Mouse (Mus musculus): ENCODE results near the gene Ubr3. TPM values are rescaled to one million over a fixed set of nuclear protein-coding genes. Genes with fewer than 3 reads are reported as not detected.

Ubr3 gene
- total RNA-seq, 2 experiments from 2014 or later, result 118 to 130 TPM

DNA sequence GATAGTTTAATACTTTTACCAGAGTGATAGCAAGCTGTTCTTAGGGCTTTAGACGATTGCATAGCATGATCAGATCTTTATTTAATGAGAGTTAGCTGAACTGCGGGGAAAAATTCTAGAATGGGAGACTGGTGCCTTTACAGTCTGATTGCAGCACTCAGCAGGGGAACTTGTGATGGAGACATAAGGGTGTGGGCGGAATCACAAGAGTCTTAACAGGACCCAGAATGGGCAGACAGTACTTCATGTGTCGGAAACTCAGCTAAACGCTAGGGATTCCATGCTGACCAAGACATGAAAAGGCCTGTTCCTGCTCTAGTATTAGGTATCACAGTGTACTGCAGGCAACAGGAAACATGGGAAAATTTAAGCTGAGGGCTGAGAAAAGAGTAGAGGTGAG is 128.7 kb downstream of the Ubr3 start:
- peak in 1 of 2 experiments; percentile 24 for DNase-seq (ENCODE audit: low spot score in 2 of 2)

DNA sequence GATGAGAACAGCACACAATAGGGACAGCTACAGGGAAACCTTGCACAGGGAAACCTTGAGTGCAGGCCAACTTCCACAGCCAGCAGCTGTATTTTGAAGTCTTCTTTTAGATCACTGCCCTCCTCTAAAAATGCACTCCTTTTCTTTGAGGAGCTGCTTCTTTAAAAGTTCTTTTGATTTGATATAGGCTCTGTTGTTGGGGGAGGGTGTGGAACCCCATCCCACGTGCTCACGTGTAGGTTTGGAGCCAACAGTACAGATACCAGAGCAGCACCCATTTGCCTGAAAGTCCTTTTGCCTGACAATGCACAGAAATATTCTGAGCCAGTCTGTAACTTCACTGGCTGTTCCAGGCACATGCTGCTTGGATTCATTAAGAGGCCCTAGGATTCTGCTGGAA is 134.4 kb downstream of the Ubr3 start:
- no peak for DNase-seq (ENCODE audit: low spot score in 2 of 2)

DNA sequence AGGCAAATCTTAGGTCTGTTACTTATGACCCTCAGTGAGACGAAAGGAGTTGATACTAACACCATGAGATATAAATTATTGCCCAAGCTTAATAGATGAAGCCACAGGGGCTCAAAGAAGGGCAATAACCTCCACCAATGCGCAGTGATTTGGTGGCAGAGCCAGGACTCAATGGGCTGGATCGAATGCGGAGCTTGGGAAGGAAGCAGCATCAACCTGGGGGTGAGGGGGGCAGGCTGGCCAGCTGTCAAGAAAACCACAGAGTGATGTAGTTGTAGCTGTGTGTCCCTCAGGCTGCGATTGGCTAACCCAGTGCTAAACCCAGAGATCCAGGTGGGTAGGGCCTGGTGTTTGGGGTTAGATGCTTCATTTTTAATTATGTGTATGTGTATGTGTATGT is 137.8 kb downstream of the Ubr3 start:
- DNase-seq (ENCODE audit: low spot score in 2 of 2), result no peak

DNA sequence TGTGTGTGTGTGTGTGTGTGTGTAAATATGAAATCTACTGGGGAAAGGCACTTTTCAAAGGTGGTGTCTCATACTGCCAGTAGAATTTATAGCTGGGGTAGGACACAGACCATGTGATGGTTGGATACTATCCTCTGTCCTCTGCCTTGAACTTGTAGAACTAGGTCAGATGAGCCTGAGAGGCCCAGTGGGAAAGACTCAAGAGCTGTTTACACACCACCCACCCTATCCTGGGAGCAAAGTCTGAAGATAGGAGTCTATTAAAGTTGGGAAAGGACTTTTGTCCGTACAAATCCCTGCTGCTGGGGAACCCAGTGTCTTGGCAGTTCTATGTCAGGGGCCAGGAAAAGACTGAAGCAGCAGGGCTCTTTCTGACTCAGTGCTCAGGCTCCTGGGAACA is 138.3 kb downstream of the Ubr3 start:
- DNase-seq (ENCODE audit: low spot score in 2 of 2), result no peak

DNA sequence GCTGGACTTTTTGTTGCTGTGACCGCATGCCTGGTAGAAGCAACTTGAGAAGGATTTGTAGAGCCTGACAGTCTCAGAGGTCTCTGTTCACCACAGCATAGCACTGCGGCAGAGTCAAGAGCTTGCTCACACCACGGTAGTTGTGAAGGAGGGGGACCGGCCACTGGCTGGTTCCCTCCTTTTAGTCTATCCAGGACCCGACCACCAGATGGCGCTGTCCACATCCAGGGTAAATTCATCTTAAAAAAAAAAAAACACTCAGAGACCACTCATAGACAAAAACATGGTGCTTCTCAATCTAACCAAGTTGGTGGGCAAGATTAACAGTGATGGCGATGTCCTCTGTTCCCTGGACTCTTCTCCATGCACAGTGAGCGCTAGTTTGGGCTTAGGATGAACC is 140.2 kb downstream of the Ubr3 start:
- DNase-seq (ENCODE audit: low spot score in 2 of 2), result peak in 1 of 2 experiments; percentile 24

DNA sequence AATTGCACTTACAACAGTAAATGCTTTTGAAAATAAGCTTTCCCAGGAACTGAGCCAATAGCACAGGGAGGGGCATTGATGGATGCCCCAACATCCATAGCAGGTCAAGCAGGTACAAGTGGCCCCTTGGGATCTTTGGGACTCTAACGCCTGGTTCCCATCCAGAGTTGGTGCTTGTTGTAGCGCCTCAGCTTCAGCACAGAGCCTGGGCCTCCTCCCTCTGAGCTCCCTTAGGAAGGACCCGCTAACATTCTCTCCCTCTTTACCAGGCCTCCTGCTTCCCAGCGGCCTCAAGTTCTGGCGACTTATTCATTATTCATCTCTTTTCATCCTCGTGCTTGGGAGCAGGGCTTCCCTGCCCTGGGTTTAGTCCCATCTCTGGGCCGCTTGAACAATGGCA is 141.7 kb downstream of the Ubr3 start, which contains the start of gene Myo3b:
TSS of gene Myo3b (plus strand) at position 375 of the 400 bp plus-strand sequence.
- DNase-seq (ENCODE audit: low spot score in 2 of 2), result no peak

DNA sequence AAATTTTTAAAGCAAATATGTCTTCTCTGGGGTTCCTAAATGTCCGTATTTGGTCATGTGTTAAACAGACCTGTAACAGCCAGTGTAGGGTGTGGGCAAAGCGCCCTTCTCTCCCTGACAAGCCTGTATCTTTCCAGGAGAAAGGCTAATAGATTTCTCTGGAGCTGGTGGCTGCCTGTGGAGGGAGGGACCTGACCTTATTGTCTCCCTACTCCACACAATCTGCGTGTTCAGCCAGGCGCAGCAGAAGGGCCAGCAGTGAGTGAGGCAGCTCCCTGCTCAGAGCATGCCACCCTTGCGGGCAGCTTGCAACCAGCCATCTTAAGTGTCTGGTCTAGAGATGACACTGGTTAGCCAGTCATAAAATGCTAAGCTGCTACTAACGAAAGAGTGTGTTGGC is 147.4 kb downstream of the Ubr3 start:
- no peak for DNase-seq (ENCODE audit: low spot score in 2 of 2)

DNA sequence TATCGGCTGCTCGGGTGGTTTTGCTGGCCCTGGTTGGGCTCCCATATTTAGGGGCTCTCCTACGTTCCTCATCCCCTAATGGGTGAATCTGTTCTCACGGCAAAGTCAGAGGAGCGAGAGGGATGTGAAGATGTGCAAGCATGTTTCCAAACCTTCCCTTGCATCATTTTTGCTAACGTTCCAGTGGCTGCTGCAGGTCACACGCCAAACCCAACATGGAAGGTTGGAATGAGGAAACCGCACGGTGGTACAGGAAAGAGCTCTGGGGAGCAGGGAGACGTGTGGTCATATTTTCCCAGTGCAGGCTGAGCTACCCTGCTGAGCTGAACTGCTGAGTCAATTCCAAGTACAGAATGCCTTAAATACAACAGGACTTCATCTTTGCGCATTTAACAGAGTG is 150.8 kb downstream of the Ubr3 start:
- no peak for DNase-seq (ENCODE audit: low spot score in 2 of 2)

DNA sequence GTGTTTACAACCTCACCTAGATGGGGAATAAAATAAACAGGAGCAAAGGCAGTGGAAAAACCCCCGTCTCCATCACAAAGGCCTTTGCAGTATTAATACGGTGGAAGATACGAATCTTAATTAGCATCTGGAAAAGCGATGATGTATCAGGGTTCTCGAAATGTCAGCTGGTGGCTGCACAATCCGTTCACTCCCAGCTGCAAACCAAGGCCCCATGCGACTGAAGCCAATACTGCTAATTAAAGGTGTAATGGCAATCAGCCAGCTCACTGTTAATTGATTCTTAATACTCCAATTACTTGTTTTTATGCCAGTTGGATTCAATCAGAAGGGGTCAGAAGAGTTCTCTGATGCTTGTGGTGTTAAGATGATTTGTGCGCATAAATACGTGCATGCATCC is 156.8 kb downstream of the Ubr3 start:
- no peak for DNase-seq (ENCODE audit: low spot score in 2 of 2)

DNA sequence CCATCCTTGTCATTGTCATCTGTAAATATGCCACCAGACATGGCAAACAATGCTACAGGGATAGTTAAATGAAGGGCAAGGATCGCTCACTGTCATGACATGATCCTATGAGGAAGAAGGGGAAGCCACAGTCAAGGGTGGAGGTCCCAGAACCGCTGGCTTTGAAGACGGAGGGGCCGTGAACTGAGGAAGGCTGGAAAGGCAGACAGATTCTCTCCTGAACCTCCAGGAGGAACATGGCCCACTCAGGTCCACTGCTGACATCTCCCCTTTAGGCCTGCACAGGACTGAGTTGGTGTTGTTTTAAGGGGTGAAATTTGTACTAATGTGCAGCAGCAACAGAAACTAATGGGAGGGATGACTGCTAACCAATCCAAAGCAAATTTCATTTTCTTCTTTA is 161.2 kb downstream of the Ubr3 start:
- DNase-seq (ENCODE audit: low spot score in 2 of 2), result no peak

DNA sequence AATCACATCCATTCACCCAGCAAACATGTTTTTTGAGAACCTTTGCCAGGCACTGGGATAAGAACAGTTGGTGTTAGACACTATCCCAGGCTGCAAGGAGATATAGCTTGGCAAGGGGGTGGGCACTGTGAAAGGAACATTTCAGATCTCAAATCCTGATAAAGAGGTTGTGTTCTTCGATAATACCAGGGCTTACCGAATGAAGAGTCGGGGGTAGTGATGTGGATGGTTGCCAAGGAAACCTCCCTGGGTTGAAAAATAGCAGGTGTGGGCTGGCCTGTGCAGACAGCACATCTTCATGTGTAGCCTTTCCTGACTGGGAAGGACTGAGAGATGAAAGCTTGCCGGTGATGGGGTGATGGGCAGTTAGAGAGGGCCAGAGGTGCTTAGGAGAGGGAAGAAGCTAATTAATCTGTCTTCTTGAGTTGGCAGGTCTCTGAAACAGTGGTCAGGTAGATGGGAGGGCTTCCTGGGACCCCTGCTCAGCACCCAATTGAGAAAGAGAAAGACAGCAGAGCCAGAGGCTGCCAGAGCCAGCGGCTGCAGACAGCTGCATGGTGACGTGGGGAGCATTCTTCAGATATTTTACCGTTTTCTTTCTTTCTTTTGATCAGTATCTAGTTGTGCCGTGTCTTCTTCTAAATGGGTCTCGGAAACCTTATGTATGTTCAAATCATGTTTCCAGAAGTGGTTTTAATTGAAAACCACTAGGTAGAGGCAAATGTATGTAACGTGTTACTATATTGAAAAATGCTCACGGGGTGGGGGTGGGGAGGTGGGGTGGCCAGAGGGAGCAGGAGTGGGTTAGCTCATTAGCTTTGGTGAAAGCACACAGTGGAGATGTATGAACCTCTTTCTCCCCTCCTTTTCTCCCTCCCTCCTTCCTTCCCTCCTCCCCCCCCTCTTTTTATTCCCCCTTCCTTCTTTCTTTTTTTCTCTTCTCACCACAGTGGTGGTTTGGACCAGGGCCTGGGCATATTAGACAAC is 163.6 kb downstream of the Ubr3 start:
- DNase-seq (ENCODE audit: low spot score in 2 of 2), result peak in 1 of 2 experiments; percentile 20

DNA sequence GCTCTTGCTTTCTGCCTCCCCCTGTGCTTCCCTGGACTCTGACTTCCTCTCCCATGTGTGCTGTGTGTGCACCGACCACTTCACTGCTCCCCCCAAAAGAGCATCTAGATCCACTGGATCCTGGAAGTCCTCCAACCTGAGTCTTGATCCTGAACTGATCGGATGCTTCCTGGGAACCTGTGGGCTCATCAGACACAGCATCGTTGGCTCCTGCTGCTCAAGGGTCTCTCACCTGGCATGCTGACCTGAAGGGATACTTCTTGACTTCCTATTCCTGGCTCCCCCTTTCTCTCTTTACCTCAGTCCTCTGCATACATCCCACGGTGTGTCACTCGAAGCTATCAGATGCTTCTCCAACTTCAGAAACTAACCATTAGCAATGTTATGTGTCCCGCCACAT is 168.1 kb downstream of the Ubr3 start:
- no peak for DNase-seq (ENCODE audit: low spot score in 2 of 2)

DNA sequence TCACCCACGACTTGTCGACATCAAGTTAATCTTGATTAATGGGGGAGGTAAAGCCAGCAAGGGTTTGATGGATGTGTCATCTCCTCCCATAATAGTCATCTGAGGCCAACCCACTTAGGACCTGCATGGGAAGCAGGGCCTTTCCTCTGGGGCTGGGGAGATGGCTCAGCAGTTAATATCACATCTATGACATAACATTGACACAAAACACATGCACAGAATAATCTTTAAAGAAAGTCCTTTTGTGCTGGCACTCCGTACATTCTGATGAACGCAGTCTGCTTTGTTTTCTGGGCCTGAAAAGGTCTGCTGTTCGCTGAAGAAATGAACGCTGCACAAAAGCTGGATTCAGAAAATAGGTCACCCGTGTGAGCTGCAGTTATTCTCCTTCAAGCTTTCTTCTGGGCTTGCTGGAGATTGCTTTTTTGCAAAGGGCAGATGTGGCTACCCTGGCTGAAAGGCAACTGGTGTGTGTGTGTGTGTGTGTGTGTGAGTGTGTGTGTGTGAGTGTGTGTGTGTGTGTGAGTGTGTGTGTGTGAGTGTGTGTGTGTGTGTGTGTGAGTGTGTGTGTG is 168.8 kb downstream of the Ubr3 start:
- DNase-seq (ENCODE audit: low spot score in 2 of 2), result no peak

DNA sequence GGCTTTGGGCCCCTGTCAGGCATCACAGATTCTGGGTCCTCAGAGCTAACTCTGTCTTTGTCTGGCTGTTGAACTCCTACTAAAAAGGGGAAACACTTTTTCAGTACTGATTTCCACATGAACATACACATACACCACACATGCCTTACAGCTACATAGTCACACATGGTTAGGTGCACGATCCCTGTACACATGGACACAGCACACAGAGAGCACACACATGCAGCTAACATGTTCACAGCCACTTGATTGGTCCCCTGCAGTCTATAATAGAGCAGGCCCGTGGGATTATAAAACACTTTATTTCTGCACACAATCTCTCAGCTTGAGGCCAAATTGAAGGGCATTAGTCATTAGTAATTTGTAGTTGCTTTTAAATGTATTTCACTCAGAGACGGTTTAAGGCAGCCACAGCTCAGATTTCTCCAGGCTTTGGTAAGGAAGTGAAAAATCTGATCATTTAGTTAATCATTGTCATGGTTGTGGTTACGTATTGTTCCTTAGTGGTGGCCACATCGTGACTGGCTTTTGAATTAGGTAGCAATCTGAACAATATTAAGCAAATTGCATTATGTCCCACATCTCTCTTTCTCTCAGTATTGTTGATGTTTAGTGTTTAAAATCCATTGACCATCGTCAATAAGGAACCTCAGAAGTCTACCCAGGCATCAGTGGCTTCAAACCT is 169.4 kb downstream of the Ubr3 start:
- no peak for DNase-seq (ENCODE audit: low spot score in 2 of 2)

DNA sequence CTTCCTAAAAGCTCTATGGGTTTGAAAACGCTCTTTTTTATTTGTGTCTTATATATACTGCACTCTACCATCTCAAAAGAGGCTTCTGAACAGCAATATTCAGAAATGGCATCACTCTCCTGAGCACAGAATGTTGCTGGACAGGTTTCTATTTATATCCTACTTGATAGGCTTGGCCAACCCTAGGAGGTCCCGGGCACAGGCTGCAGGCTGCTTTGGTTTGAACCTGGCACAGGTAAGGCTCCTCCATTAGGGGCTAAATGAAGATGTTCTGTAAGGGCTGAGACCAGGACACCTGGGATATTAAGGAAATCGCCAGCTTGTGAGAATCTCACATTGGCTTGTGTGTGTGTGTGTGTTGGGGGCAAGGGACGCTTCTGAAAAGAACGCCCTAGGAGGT is 172.8 kb downstream of the Ubr3 start:
- DNase-seq (ENCODE audit: low spot score in 2 of 2), result no peak

Other genes starting within 250 kb of the Ubr3 start
- gene Klhl41, start 227.1 kb upstream of the Ubr3 start, total RNA-seq (2021), result under 1 TPM; 0.88 to 0.94 TPM
- 10 to 100 TPM; 14.4 to 15.4 TPM for gene Fastkd1, start 183.7 kb upstream of the Ubr3 start, total RNA-seq (2021)
- 10 to 100 TPM; 66.6 to 69.0 TPM for gene Ppig, start 174.7 kb upstream of the Ubr3 start, total RNA-seq (2021)
- 1 to 10 TPM; 2.2 to 2.6 TPM for gene Ccdc173, start 107.7 kb upstream of the Ubr3 start, total RNA-seq (2021)
- 10 to 100 TPM; 25.3 to 26.2 TPM for gene Phospho2, start 107.6 kb upstream of the Ubr3 start, total RNA-seq (2021)
- 10 to 100 TPM; 54.2 to 54.4 TPM for gene Klhl23, start 75.3 kb upstream of the Ubr3 start, total RNA-seq (2021)
- gene Ssb, start 35.7 kb upstream of the Ubr3 start, total RNA-seq (2021), result 100 to 1,000 TPM; 121 to 128 TPM
- gene Mettl5, start 11.6 kb upstream of the Ubr3 start, total RNA-seq (2021), result 10 to 100 TPM; 14.1 to 16.6 TPM
- gene Myo3b, start 141.9 kb downstream of the Ubr3 start, total RNA-seq (2021), result under 1 TPM; 0.68 to 0.86 TPM

Data from left cerebral cortex, adult 18-20 months (tissue).